Mouse (Mus musculus): ENCODE data around the gene Taf1b.
A peak's percentile ranks its signal among the peaks of the same experiment; 100 is the strongest.
"Not testable (repeated sequence)": the region's sequence is repeated elsewhere in the genome, so short reads cannot be mapped to it uniquely, and the experiment has no call there.

Taf1b gene

DNA sequence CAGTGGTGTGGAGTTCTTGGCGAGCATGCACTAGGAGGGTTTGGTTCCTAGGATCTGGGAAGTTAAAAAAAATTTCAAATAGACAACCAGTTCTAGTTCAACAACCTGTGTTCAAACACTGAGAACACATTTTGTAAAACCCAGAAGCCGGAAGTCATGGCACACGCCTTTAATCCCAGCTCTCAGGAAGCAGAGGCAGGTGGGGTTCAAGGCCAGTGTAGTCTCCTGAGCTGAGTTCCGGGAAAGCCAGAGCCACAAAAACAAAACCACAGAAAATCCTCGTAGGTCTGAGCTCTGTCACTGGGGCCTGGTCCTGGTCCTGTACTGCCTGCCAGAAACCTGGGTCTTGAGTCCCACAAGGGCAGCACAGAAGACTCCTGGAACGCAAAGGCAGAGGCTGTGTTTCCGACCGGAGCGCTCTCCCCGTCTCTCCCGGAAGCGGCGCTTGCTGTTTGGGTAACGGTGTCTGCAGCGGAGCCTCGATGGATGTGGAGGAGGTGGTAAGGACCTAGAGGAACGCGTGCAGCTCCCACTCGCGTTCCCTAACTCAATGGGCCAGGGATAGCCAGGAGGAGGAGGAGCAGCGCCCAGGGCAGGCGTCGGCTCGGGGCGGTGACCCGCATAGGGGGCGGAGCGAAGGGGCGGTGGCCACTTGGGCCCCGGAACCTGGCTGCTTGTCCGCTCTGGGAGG, at the start of gene Taf1b:
TSS of gene Taf1b (plus strand) at position 210 of the 691 bp plus-strand sequence.
- peak; percentile 52 for DNase-seq (ENCODE audit: low read depth, low spot score)

GRCm38 (mm10) chr12:24460406-24460805, 37.8 kb upstream of the Taf1b start:
- DNase-seq (ENCODE audit: low read depth, low spot score), result no peak

- not testable (repeated sequence) for DNase-seq (ENCODE audit: low read depth, low spot score)
Observed at GRCm38 (mm10) chr12:24462121-24462520, 36.0 kb upstream of the Taf1b start.

DNA sequence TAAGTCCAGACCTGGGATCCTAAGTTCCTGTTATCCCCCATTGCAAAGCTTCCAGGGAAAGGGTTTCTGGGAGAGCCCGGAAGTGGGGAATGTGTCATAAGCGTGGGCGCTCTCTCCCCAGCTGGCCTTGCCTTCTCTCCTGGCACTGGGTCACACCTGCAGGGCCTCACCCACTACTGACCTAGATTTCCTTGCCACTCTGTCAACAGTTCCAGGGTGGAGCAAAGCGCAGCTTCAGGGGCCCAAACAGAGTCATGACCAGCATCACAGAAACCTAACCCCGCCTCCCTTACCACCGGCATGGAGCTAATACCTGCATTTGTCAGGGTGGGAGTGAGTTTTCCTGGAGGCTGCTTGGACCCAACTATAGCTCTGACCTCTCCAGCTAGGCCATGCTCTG, 34.7 kb upstream of the Taf1b start:
- not testable (repeated sequence) for DNase-seq (ENCODE audit: low read depth, low spot score)

- DNase-seq (ENCODE audit: low read depth, low spot score), result no peak
Observed at GRCm38 (mm10) chr12:24468966-24469365, 29.2 kb upstream of the Taf1b start.

DNA sequence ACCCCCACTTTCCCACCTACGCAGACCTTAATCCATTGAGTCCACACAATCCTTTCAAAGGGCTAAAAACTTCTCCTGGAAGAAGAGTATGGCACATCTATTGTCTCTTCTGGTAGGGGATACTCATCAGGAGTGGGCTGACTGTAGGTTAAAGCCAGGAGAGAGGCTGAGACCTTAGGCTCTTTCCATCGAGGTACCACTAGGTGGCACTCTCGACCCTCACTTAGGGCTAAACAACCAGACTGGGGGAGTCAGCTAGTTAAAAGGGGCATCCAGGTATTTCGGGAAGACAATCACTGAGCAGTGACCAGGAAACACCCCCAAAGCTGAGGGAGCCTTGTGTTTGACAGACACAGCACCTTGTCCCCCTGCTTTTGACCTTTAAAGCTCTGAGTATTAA, 27.2 kb upstream of the Taf1b start:
- DNase-seq (ENCODE audit: low read depth, low spot score), result peak; percentile 17

GRCm38 (mm10) chr12:24473221-24473620, 24.9 kb upstream of the Taf1b start:
- no peak for DNase-seq (ENCODE audit: low read depth, low spot score)

- no peak for DNase-seq (ENCODE audit: low read depth, low spot score)
Observed at GRCm38 (mm10) chr12:24484930-24485329, 13.2 kb upstream of the Taf1b start.

GRCm38 (mm10) chr12:24486882-24487281, 11.3 kb upstream of the Taf1b start:
- DNase-seq (ENCODE audit: low read depth, low spot score), result no peak

DNA sequence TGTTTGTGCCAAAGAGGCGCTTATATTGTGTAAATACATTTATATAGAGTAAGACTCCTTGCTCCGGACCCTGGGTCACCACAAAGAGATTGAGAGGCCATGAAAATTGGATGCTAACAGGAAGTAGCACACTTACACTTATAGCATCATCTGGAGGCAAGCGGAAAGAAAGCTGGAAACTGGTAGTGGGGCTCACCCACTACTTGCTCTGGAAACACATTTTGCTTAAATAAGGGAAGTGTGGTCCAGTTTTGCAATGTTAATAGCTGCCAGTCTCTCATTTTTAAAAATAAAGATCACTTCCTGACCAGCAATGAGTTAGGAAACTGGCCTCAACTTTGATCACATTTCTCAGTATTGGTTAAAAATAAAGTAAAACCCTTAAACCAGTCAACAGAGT, 5.7 kb upstream of the Taf1b start:
- not testable (repeated sequence) for DNase-seq (ENCODE audit: low read depth, low spot score)

DNA sequence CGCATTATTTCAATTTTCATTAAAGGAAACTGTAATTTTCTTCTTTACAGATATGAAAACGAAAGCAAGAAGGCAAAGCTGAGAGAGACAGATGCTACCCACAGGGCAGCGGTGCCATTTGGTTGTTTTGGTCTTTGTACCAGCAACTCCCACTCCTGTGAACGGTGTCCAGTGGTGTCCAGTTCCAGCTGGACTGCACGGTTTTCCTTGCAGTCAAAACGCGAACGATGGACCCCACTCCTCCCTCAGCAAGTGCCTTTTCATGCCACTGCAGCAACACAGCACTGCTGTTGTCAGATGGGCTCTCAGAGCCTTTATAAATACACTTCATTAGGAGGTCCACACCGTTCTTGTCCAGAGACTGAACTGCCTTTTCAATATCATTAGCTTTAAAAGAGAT, 5.1 kb upstream of the Taf1b start:
- no peak for DNase-seq (ENCODE audit: low read depth, low spot score)

DNA sequence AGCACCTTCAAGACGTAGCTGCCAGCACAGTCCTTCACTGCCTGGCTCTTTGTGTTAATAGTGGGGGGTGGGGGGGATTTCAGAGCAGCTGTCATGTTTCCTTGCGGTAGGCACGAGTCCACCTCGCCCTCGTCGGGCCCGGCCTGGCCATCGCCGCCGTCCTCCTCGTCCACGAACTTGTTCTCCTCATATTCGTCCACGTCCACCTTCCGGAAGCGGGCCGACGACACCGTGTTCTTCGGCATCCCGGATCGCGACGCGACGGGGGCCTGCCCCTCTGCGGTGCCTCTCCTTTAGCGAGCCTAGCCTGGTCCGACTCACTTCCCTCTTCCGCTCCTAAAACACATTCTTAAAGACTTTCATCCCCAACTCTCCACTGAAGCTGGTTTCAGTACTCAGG, 4.7 kb upstream of the Taf1b start:
- no peak for DNase-seq (ENCODE audit: low read depth, low spot score)

- DNase-seq (ENCODE audit: low read depth, low spot score), result not testable (repeated sequence)
Observed at GRCm38 (mm10) chr12:24494791-24495190, 3.4 kb upstream of the Taf1b start.

GRCm38 (mm10) chr12:24498841-24499485, 804 bp downstream of the Taf1b start:
- DNase-seq (ENCODE audit: low read depth, low spot score), result not testable (repeated sequence)

DNA sequence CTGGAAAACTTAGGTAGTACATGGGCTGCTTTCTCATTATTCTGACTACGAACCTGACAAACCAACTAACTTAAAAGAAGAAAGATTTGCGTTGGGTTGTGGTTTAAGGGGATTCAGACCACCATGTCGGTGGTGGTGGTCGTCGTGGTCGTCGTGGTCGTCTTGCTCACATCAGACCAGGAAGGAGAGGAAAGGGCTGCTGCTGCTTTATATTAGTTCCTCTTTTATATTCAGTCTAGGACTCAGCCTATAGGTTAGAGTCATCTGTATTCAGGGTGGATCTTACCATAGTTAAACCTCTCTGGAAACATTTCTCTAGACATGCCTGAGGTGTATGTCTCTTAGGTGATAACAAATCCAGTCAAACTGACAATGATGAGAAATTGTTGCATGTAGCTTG, 19.0 kb downstream of the Taf1b start:
- DNase-seq (ENCODE audit: low read depth, low spot score), result no peak

DNA sequence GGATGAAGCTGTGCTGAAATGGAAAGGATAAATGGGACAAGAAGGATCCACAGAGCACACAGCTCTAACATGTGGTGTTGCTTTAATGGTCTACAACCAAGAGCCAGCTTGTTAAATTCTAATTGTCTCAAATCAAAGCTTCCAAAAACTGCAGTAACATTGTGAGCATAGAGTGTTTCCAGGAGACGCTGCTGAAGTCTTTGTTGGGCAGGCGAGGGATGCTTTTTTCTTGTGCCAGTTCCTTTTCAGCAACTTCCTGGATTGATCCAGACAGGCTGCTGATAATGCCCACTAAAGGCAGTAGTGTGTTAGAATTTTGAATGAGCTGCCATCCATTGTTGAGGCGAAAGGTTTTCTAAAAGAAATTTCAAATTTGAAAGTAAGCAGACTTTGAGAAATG, 22.9 kb downstream of the Taf1b start:
- no peak for DNase-seq (ENCODE audit: low read depth, low spot score)

- not testable (repeated sequence) for DNase-seq (ENCODE audit: low read depth, low spot score)
Observed at GRCm38 (mm10) chr12:24525065-24525464, 26.9 kb downstream of the Taf1b start.

GRCm38 (mm10) chr12:24536390-24536789, 38.2 kb downstream of the Taf1b start:
- no peak for DNase-seq (ENCODE audit: low read depth, low spot score)

DNA sequence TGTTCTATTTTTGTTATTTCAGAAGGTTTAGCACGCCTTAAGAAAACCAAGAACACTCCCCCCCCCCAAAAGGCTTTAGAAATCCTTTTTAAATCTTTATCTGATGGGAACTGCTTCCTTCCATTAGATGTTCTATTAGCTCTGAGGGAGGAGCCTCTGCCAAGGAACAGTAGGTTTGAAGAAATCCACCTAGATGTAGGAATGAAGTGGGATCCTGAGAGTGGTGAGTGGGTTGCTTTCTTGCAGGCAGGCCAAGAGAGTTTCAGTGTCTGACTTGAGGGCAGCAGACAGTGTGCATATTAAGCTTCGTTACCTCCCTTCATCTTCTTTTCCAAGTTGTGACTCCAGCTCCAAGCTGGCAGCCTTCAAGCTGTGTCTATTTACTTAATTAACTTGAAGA, 39.0 kb downstream of the Taf1b start:
- no peak for DNase-seq (ENCODE audit: low read depth, low spot score)

DNA sequence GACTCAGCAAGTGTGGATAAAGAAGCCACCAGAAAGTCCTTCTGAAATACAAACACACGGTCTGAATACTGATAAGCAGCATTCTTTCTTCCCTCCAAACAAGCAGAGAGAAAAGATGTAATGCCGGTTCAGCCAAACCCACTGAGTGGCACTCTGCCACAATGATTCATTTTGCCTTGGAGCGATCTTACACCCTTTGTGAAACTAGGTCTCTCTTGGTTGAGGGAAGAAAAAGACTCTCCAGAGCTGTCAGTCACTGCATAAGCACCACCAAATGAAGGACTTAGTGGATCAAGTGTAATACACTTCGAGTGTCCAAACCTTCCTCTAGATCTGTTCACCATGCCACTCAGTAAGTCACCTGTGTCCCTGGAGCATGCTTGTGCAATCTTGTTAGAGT, 39.8 kb downstream of the Taf1b start:
- no peak for DNase-seq (ENCODE audit: low read depth, low spot score)

DNA sequence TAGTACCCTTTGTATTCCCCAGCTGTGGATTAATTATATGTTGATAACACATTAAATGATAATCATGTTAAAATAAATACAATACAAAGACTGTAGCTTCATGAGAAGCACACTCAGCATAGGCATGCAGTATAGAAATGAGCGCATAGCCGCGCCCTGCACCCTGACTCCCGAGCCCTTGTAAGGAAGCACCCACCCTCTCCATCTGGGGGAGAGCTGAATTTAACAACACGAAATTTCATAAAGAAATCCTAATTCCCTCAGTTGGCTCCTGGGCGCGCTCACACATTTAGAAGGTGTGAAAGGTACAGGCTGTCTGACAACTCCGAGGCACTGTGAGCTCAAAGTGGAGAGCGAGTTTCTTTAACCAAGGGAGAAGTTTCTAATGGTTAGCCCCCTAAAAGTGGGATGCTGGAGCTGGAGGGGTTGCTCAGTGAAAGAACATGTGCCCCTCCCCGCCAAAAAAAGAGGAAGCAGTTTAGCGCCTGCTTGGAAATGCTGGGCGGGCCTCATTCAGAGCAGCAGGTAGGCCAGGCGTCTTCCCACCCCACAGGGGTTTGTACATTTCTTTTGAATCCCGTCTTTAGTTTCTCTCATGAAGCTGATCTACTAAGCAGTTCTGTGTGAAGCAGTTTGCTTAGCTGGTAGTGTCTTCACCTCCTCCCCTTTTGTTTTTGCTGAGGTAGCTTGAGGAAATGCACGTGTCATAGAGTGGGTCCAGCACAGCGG, 43.4 kb downstream of the Taf1b start:
- no peak for DNase-seq (ENCODE audit: low read depth, low spot score)

GRCm38 (mm10) chr12:24547686-24548085, 49.5 kb downstream of the Taf1b start:
- DNase-seq (ENCODE audit: low read depth, low spot score), result no peak

- DNase-seq (ENCODE audit: low read depth, low spot score), result no peak
Observed at GRCm38 (mm10) chr12:24548885-24549284, 50.7 kb downstream of the Taf1b start.
